Mouse (Mus musculus): ENCODE results near the gene Zfhx3. TPM values are rescaled to one million over a fixed set of nuclear protein-coding genes. Genes with fewer than 3 reads are reported as not detected.
A peak's percentile ranks its signal among the peaks of the same experiment; 100 is the strongest.

Gene Zfhx3
- polyA plus RNA-seq, 1 experiment from 2014 or later, result 44.7 TPM

GRCm38 (mm10) chr8:108574101-108574500, 631.7 kb downstream of the Zfhx3 start:
- no peak overlapping the region for H3K4me3 ChIP-seq (ENCODE audit: low read depth, low read length)
- no peaks in the 10 kb centered on the region for H3K27me3 ChIP-seq (ENCODE audit: control insufficient read depth, insufficient read depth, low read depth, low read length)
- ATAC-seq, result no peak
- H3K27ac ChIP-seq (ENCODE audit: low read length), result no peak overlapping the region
- H3K4me1 ChIP-seq (ENCODE audit: control insufficient read depth, insufficient read depth, low read length), result peaks cover 5% of the 10 kb centered on the region
- H3K9ac ChIP-seq (ENCODE audit: low read depth, low read length), result no peak overlapping the region
- no peaks in the 10 kb centered on the region for H3K36me3 ChIP-seq (ENCODE audit: control insufficient read depth, insufficient read depth, low read length)
- 35% methylated on average over 7 of the region's 7 CpGs for WGBS
- no peak overlapping the region for H3K4me2 ChIP-seq (ENCODE audit: low read length)
- H3K9me3 ChIP-seq (replicated peaks; ENCODE audit: control insufficient read depth, low read length, poor library complexity, severe bottlenecking), result no peaks in the 10 kb centered on the region

GRCm38 (mm10) chr8:108577571-108577970, 635.1 kb downstream of the Zfhx3 start:
- no peak for ATAC-seq
- Histone ChIP-seq H3K9me3 (replicated peaks; ENCODE audit: control insufficient read depth, low read length, poor library complexity, severe bottlenecking) (no peaks in the 10 kb centered on the region), H3K27ac (ENCODE audit: low read length) (no peak overlapping the region), H3K4me2 (ENCODE audit: low read length) (no peak overlapping the region), H3K4me1 (ENCODE audit: control insufficient read depth, insufficient read depth, low read length) (peaks cover 5% of the 10 kb centered on the region), H3K4me3 (ENCODE audit: low read depth, low read length) (no peak overlapping the region), H3K9ac (ENCODE audit: low read depth, low read length) (no peak overlapping the region), H3K36me3 (ENCODE audit: control insufficient read depth, insufficient read depth, low read length) (no peaks in the 10 kb centered on the region), H3K27me3 (ENCODE audit: control insufficient read depth, insufficient read depth, low read depth, low read length) (no peaks in the 10 kb centered on the region)
- 30% methylated on average over 7 of the region's 7 CpGs for WGBS

- peak; percentile 83 for ATAC-seq
These were observed 635.9 kb downstream of the Zfhx3 start for GRCm38 (mm10) chr8:108578388-108578787.

GRCm38 (mm10) chr8:108579808-108580207, 637.4 kb downstream of the Zfhx3 start:
- Histone ChIP-seq H3K4me3 (ENCODE audit: low read depth, low read length) (no peak overlapping the region), H3K4me2 (ENCODE audit: low read length) (no peak overlapping the region), H3K36me3 (ENCODE audit: control insufficient read depth, insufficient read depth, low read length) (no peaks in the 10 kb centered on the region), H3K4me1 (ENCODE audit: control insufficient read depth, insufficient read depth, low read length) (peaks cover 5% of the 10 kb centered on the region), H3K9ac (ENCODE audit: low read depth, low read length) (no peak overlapping the region), H3K9me3 (replicated peaks; ENCODE audit: control insufficient read depth, low read length, poor library complexity, severe bottlenecking) (no peaks in the 10 kb centered on the region), H3K27me3 (ENCODE audit: control insufficient read depth, insufficient read depth, low read depth, low read length) (no peaks in the 10 kb centered on the region), H3K27ac (ENCODE audit: low read length) (no peak overlapping the region)
- WGBS, result 65% methylated on average over 9 of the region's 9 CpGs
- ATAC-seq, result no peak

More at GRCm38 (mm10) chr8:108578388-108578787, 635.9 kb downstream of the Zfhx3 start:
- Histone ChIP-seq H3K27me3 (ENCODE audit: control insufficient read depth, insufficient read depth, low read depth, low read length) (no peaks in the 10 kb centered on the region), H3K4me3 (ENCODE audit: low read depth, low read length) (no peak overlapping the region), H3K9me3 (replicated peaks; ENCODE audit: control insufficient read depth, low read length, poor library complexity, severe bottlenecking) (no peaks in the 10 kb centered on the region), H3K36me3 (ENCODE audit: control insufficient read depth, insufficient read depth, low read length) (no peaks in the 10 kb centered on the region), H3K4me1 (ENCODE audit: control insufficient read depth, insufficient read depth, low read length) (peaks cover 5% of the 10 kb centered on the region), H3K4me2 (ENCODE audit: low read length) (no peak overlapping the region), H3K27ac (ENCODE audit: low read length) (peak overlapping the region; percentile 14), H3K9ac (ENCODE audit: low read depth, low read length) (no peak overlapping the region)
- WGBS, result 45% methylated on average over 10 of the region's 10 CpGs

DNA sequence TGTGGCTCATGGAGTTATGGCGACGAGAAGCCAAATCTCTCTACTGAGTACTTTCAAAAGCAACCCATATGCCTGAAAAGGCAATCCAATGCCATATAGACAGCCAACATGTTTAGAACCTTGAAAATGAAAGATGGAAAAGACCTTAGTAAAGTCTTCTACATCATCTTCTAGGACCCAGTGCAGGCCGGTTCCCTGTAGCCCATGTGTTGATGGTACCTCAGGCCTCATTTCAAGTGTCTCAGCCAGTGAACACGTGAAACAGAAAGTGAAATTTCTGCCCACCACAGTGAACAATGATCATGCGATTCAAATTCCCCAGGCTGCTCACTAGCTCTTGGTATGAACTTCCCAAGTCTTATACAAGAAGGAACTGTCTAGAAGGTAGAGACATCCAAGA, 637.9 kb downstream of the Zfhx3 start:
- no peak overlapping the region for H3K4me3 ChIP-seq (ENCODE audit: low read depth, low read length)
- H3K9ac ChIP-seq (ENCODE audit: low read depth, low read length), result no peak overlapping the region
- H3K27me3 ChIP-seq (ENCODE audit: control insufficient read depth, insufficient read depth, low read depth, low read length), result no peaks in the 10 kb centered on the region
- ATAC-seq, result no peak
- no peak overlapping the region for H3K27ac ChIP-seq (ENCODE audit: low read length)
- H3K4me2 ChIP-seq (ENCODE audit: low read length), result no peak overlapping the region
- no peaks in the 10 kb centered on the region for H3K36me3 ChIP-seq (ENCODE audit: control insufficient read depth, insufficient read depth, low read length)
- 96% methylated on average over 5 of the region's 5 CpGs for WGBS
- peaks cover 5% of the 10 kb centered on the region for H3K4me1 ChIP-seq (ENCODE audit: control insufficient read depth, insufficient read depth, low read length)
- no peaks in the 10 kb centered on the region for H3K9me3 ChIP-seq (replicated peaks; ENCODE audit: control insufficient read depth, low read length, poor library complexity, severe bottlenecking)

GRCm38 (mm10) chr8:108581557-108581956, 639.1 kb downstream of the Zfhx3 start:
- WGBS, result 61% methylated on average over 6 of the region's 6 CpGs
- Histone ChIP-seq H3K27me3 (ENCODE audit: control insufficient read depth, insufficient read depth, low read depth, low read length) (no peaks in the 10 kb centered on the region), H3K4me3 (ENCODE audit: low read depth, low read length) (no peak overlapping the region), H3K4me1 (ENCODE audit: control insufficient read depth, insufficient read depth, low read length) (peaks cover 5% of the 10 kb centered on the region), H3K36me3 (ENCODE audit: control insufficient read depth, insufficient read depth, low read length) (no peaks in the 10 kb centered on the region), H3K9me3 (replicated peaks; ENCODE audit: control insufficient read depth, low read length, poor library complexity, severe bottlenecking) (no peaks in the 10 kb centered on the region), H3K9ac (ENCODE audit: low read depth, low read length) (no peak overlapping the region), H3K27ac (ENCODE audit: low read length) (no peak overlapping the region), H3K4me2 (ENCODE audit: low read length) (no peak overlapping the region)
- ATAC-seq, result no peak

DNA sequence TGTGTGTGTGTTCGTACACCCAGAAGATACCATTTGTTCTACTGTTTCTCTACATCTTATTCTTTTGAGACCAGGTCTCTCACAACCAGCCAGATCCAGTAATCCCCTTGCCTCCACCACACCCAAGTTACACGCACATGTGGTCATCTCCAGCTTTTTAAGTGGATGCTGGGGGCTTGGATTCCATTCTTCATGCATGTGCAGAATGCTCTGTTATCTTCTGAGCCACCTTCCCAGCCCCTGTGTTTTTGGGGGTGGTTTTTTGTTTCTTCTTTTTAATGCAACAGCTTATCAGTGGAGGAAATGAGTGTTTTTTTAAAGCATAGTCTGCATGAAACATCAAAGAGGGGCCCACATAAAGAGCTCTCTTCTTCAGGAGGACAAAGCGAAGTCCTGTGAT, 639.8 kb downstream of the Zfhx3 start:
- 83% methylated on average over 3 of the region's 3 CpGs for WGBS
- no peak for ATAC-seq

GRCm38 (mm10) chr8:108583261-108583660, 640.8 kb downstream of the Zfhx3 start:
- H3K4me3 ChIP-seq (ENCODE audit: low read depth, low read length), result no peak overlapping the region
- H3K36me3 ChIP-seq (ENCODE audit: control insufficient read depth, insufficient read depth, low read length), result no peaks in the 10 kb centered on the region
- no peak overlapping the region for H3K27ac ChIP-seq (ENCODE audit: low read length)
- H3K27me3 ChIP-seq (ENCODE audit: control insufficient read depth, insufficient read depth, low read depth, low read length), result no peaks in the 10 kb centered on the region
- H3K4me1 ChIP-seq (ENCODE audit: control insufficient read depth, insufficient read depth, low read length), result no peaks in the 10 kb centered on the region; the same call in 1 of the 2 replicates
- no peak for ATAC-seq
- H3K4me2 ChIP-seq (ENCODE audit: low read length), result no peak overlapping the region
- no peaks in the 10 kb centered on the region; the same call in 1 of the 2 replicates for H3K9me3 ChIP-seq (replicated peaks; ENCODE audit: control insufficient read depth, low read length, poor library complexity, severe bottlenecking)
- WGBS, result 94% methylated on average over 4 of the region's 4 CpGs
- no peak overlapping the region for H3K9ac ChIP-seq (ENCODE audit: low read depth, low read length)

More for the DNA sequence above, 639.8 kb downstream of the Zfhx3 start:
- Histone ChIP-seq H3K36me3 (ENCODE audit: control insufficient read depth, insufficient read depth, low read length) (no peaks in the 10 kb centered on the region), H3K4me2 (ENCODE audit: low read length) (no peak overlapping the region), H3K27ac (ENCODE audit: low read length) (no peak overlapping the region), H3K9ac (ENCODE audit: low read depth, low read length) (no peak overlapping the region), H3K27me3 (ENCODE audit: control insufficient read depth, insufficient read depth, low read depth, low read length) (no peaks in the 10 kb centered on the region), H3K9me3 (replicated peaks; ENCODE audit: control insufficient read depth, low read length, poor library complexity, severe bottlenecking) (no peaks in the 10 kb centered on the region; the same call in 1 of the 2 replicates), H3K4me1 (ENCODE audit: control insufficient read depth, insufficient read depth, low read length) (peaks cover 5% of the 10 kb centered on the region), H3K4me3 (ENCODE audit: low read depth, low read length) (no peak overlapping the region)

- 88% methylated on average over 9 of the region's 9 CpGs for WGBS
- Histone ChIP-seq H3K4me1 (ENCODE audit: control insufficient read depth, insufficient read depth, low read length) (no peaks in the 10 kb centered on the region), H3K27me3 (ENCODE audit: control insufficient read depth, insufficient read depth, low read depth, low read length) (no peaks in the 10 kb centered on the region), H3K27ac (ENCODE audit: low read length) (no peak overlapping the region), H3K9ac (ENCODE audit: low read depth, low read length) (no peak overlapping the region), H3K4me2 (ENCODE audit: low read length) (no peak overlapping the region), H3K36me3 (ENCODE audit: control insufficient read depth, insufficient read depth, low read length) (no peaks in the 10 kb centered on the region), H3K9me3 (replicated peaks; ENCODE audit: control insufficient read depth, low read length, poor library complexity, severe bottlenecking) (no peaks in the 10 kb centered on the region; the same call in 1 of the 2 replicates), H3K4me3 (ENCODE audit: low read depth, low read length) (no peak overlapping the region)
- ATAC-seq, result no peak
These were observed 641.6 kb downstream of the Zfhx3 start for GRCm38 (mm10) chr8:108583867-108584661.

All from midbrain, embryonic 16.5 days (tissue).